Mouse (Mus musculus): ENCODE data around the gene Aip. TPM values are rescaled to one million over a fixed set of nuclear protein-coding genes. Genes with fewer than 3 reads are reported as not detected.

Aip gene
- polyA plus RNA-seq, 1 experiment from 2014 or later: 47.0 TPM

GRCm38 (mm10) chr19:4093772-4094171 is 31.9 kb downstream of the Aip start:
- Histone ChIP-seq H3K9me3 (ENCODE audit: control insufficient read depth, low read length) (no peaks in the 10 kb centered on the region), H3K9ac (ENCODE audit: low read length) (no peak overlapping the region), H3K4me3 (ENCODE audit: low read depth, low read length) (no peak overlapping the region), H3K4me2 (replicated peaks; ENCODE audit: low read depth) (no peak overlapping the region), H3K27me3 (ENCODE audit: control insufficient read depth, insufficient read depth, low read length) (no peaks in the 10 kb centered on the region), H3K4me1 (replicated peaks; ENCODE audit: control insufficient read depth, insufficient read depth) (peaks cover 8% of the 10 kb centered on the region; the same call in 1 of the 2 replicates), H3K27ac (replicated peaks) (no peak overlapping the region), H3K36me3 (ENCODE audit: control insufficient read depth, insufficient read depth, low read length) (no peaks in the 10 kb centered on the region)
- ATAC-seq (ENCODE audit: low FRiP score, low TSS enrichment) (no peak), DNase-seq (ENCODE audit: low spot score) (no peak)
- WGBS: 64% methylated on average over 7 of the region's 7 CpGs
- TF ChIP-seq EP300 (optimal IDR thresholded peaks at IDR 0.05): no peak
- no peak for TF ChIP-seq CTCF (IDR thresholded peaks at IDR 0.05; ENCODE audit: low read depth)

GRCm38 (mm10) chr19:4092750-4093149 is 32.9 kb downstream of the Aip start:
- no peaks in the 10 kb centered on the region for H3K27me3 ChIP-seq (ENCODE audit: control insufficient read depth, insufficient read depth, low read length)
- no peak overlapping the region for H3K27ac ChIP-seq (replicated peaks)
- H3K4me3 ChIP-seq (ENCODE audit: low read depth, low read length): no peak overlapping the region
- no peaks in the 10 kb centered on the region for H3K9me3 ChIP-seq (ENCODE audit: control insufficient read depth, low read length)
- no peak for DNase-seq (ENCODE audit: low spot score)
- H3K4me2 ChIP-seq (replicated peaks; ENCODE audit: low read depth): no peak overlapping the region
- 0 out of 2 replicates have a peak, but pooled peaks cover 3% of the 10 kb centered on the region for H3K4me1 ChIP-seq (replicated peaks; ENCODE audit: control insufficient read depth, insufficient read depth)
- H3K36me3 ChIP-seq (ENCODE audit: control insufficient read depth, insufficient read depth, low read length): no peaks in the 10 kb centered on the region
- H3K9ac ChIP-seq (ENCODE audit: low read length): no peak overlapping the region
- TF ChIP-seq CTCF (IDR thresholded peaks at IDR 0.05; ENCODE audit: low read depth): no peak
- TF ChIP-seq EP300 (optimal IDR thresholded peaks at IDR 0.05): no peak
- 86% methylated on average over 3 of the region's 3 CpGs for WGBS
- no peak for ATAC-seq (ENCODE audit: low FRiP score, low TSS enrichment)

- H3K4me2 ChIP-seq (replicated peaks; ENCODE audit: low read depth): no peak overlapping the region
- H3K27me3 ChIP-seq (ENCODE audit: control insufficient read depth, insufficient read depth, low read length): no peaks in the 10 kb centered on the region
- no peak overlapping the region for H3K27ac ChIP-seq (replicated peaks)
- DNase-seq (ENCODE audit: low spot score) (no peak), ATAC-seq (ENCODE audit: low FRiP score, low TSS enrichment) (no peak)
- 0 out of 2 replicates have a peak, but pooled peaks cover under 1% of the 10 kb centered on the region for H3K4me1 ChIP-seq (replicated peaks; ENCODE audit: control insufficient read depth, insufficient read depth)
- no peaks in the 10 kb centered on the region for H3K9me3 ChIP-seq (ENCODE audit: control insufficient read depth, low read length)
- no peak overlapping the region for H3K9ac ChIP-seq (ENCODE audit: low read length)
- WGBS: 55% methylated on average over 2 of the region's 2 CpGs
- TF ChIP-seq CTCF (IDR thresholded peaks at IDR 0.05; ENCODE audit: low read depth) (no peak), EP300 (optimal IDR thresholded peaks at IDR 0.05) (no peak)
- H3K4me3 ChIP-seq (ENCODE audit: low read depth, low read length): no peak overlapping the region
- no peaks in the 10 kb centered on the region for H3K36me3 ChIP-seq (ENCODE audit: control insufficient read depth, insufficient read depth, low read length)
Measured at GRCm38 (mm10) chr19:4091383-4091782, 34.3 kb downstream of the Aip start.

- Histone ChIP-seq H3K9me3 (ENCODE audit: control insufficient read depth, low read length) (no peaks in the 10 kb centered on the region), H3K4me2 (replicated peaks; ENCODE audit: low read depth) (no peak overlapping the region), H3K27me3 (ENCODE audit: control insufficient read depth, insufficient read depth, low read length) (no peaks in the 10 kb centered on the region), H3K4me1 (replicated peaks; ENCODE audit: control insufficient read depth, insufficient read depth) (no peaks in the 10 kb centered on the region), H3K4me3 (ENCODE audit: low read depth, low read length) (no peak overlapping the region), H3K9ac (ENCODE audit: low read length) (no peak overlapping the region), H3K27ac (replicated peaks) (no peak overlapping the region), H3K36me3 (ENCODE audit: control insufficient read depth, insufficient read depth, low read length) (no peaks in the 10 kb centered on the region)
- TF ChIP-seq CTCF (IDR thresholded peaks at IDR 0.05; ENCODE audit: low read depth) (no peak), EP300 (optimal IDR thresholded peaks at IDR 0.05) (no peak)
- DNase-seq (ENCODE audit: low spot score): no peak
- WGBS: 82% methylated on average over 3 of the region's 3 CpGs
- no peak for ATAC-seq (ENCODE audit: low FRiP score, low TSS enrichment)
Measured at GRCm38 (mm10) chr19:4090446-4090845, 35.2 kb downstream of the Aip start.

- no peaks in the 10 kb centered on the region for H3K9me3 ChIP-seq (ENCODE audit: control insufficient read depth, low read length)
- no peaks in the 10 kb centered on the region for H3K4me1 ChIP-seq (replicated peaks; ENCODE audit: control insufficient read depth, insufficient read depth)
- no peak overlapping the region for H3K9ac ChIP-seq (ENCODE audit: low read length)
- 56% methylated on average over 6 of the region's 6 CpGs for WGBS
- ATAC-seq (ENCODE audit: low FRiP score, low TSS enrichment) (no peak), DNase-seq (ENCODE audit: low spot score) (no peak)
- no peak overlapping the region for H3K27ac ChIP-seq (replicated peaks)
- TF ChIP-seq CTCF (IDR thresholded peaks at IDR 0.05; ENCODE audit: low read depth) (no peak), EP300 (optimal IDR thresholded peaks at IDR 0.05) (no peak)
- no peak overlapping the region for H3K4me2 ChIP-seq (replicated peaks; ENCODE audit: low read depth)
- no peaks in the 10 kb centered on the region for H3K27me3 ChIP-seq (ENCODE audit: control insufficient read depth, insufficient read depth, low read length)
- no peak overlapping the region for H3K4me3 ChIP-seq (ENCODE audit: low read depth, low read length)
- no peaks in the 10 kb centered on the region for H3K36me3 ChIP-seq (ENCODE audit: control insufficient read depth, insufficient read depth, low read length)
Measured at GRCm38 (mm10) chr19:4089128-4089527, 36.5 kb downstream of the Aip start.

GRCm38 (mm10) chr19:4088146-4088545 is 37.5 kb downstream of the Aip start:
- H3K4me3 ChIP-seq (ENCODE audit: low read depth, low read length): no peak overlapping the region
- H3K27me3 ChIP-seq (ENCODE audit: control insufficient read depth, insufficient read depth, low read length): no peaks in the 10 kb centered on the region
- no peak overlapping the region for H3K9ac ChIP-seq (ENCODE audit: low read length)
- no peaks in the 10 kb centered on the region for H3K4me1 ChIP-seq (replicated peaks; ENCODE audit: control insufficient read depth, insufficient read depth)
- H3K4me2 ChIP-seq (replicated peaks; ENCODE audit: low read depth): no peak overlapping the region
- TF ChIP-seq CTCF (IDR thresholded peaks at IDR 0.05; ENCODE audit: low read depth): no peak
- TF ChIP-seq EP300 (optimal IDR thresholded peaks at IDR 0.05): no peak
- 43% methylated on average over 5 of the region's 5 CpGs for WGBS
- no peak overlapping the region for H3K27ac ChIP-seq (replicated peaks)
- H3K9me3 ChIP-seq (ENCODE audit: control insufficient read depth, low read length): no peaks in the 10 kb centered on the region
- no peaks in the 10 kb centered on the region for H3K36me3 ChIP-seq (ENCODE audit: control insufficient read depth, insufficient read depth, low read length)
- DNase-seq (ENCODE audit: low spot score) (no peak), ATAC-seq (ENCODE audit: low FRiP score, low TSS enrichment) (no peak)

Measured in stomach, postnatal 0 days (tissue).